Mouse (Mus musculus): ENCODE results near the gene Cse1l.

The Cse1l gene

DNA sequence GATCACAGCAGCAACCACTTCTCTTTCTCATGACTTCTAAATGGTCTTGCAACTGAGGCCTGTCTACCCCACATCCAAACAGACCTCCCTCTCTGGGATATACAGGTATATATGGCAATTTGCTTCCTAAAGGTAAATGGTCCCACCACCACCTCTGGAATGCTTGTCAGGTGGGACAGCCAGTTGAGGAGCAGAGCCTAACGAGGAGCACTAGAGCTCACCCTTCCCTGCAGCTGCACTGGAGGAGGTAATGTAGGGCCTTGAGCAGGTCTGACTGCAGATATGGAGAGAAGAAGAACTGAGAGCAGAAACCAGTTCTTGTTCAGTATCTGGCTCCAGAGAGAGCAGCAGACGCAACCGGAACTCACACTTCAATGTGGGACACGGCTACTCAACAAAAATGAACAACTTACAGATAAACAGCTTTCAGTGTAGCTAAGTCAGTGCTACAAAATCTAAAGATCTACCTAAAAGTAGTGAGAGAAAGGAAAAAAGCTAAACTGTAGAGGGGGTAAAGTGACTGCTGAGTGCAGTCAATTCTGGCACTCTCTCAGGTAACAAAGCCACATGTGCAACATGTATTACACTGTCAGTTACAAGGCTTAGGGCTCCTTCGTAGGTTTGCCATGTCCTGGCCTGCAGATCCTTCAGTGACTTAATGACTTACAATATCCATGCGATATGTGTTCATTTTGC lies 68.5 kb downstream of the Cse1l start:
- no peak for DNase-seq (ENCODE audit: low spot score)

DNA sequence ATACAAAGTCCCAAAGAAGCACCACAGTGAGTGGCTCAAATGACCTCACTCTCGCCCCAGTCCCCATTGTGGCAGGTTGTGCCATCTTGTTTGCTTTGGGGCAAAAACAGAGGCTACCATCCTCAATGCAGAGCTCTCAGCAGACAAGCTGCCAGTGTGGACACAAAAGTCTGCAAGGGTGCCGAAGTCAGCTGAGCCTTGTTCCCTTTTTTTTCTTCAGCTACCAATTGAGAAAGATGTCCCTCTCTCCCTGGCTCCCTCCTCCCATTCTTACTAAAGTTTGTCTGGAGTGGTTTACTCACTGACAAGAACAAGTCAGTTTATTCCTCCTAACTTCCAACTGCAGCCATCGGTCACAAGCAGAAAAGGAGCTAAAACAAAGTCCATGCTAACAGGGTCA lies 70.5 kb downstream of the Cse1l start:
- no peak for DNase-seq (ENCODE audit: low spot score)

GRCm38 (mm10) chr2:166977490-166977889 lies 71.7 kb downstream of the Cse1l start:
- DNase-seq (ENCODE audit: low spot score) = no peak

DNA sequence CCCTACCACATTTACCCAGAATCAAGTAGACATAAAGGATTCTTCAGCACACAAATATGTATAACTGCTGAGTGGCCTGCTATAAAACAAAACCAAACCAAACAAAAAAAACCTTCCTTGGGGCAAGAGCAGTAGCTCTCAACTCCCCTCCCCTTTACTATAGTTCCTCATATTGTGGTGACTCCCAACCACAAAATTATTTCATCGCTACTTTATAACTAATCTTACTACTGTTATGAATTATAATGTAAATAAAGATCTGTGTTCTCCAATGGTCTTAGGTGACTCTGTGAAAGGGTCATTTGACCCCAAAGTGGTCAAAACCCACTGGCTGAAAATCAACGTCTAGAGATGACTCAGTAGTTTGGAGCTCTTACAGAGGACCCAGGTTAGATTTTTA lies 74.3 kb downstream of the Cse1l start:
- DNase-seq (ENCODE audit: low spot score) = no peak

GRCm38 (mm10) chr2:166983351-166983894 lies 77.6 kb downstream of the Cse1l start:
- DNase-seq (ENCODE audit: low spot score) = no peak

DNA sequence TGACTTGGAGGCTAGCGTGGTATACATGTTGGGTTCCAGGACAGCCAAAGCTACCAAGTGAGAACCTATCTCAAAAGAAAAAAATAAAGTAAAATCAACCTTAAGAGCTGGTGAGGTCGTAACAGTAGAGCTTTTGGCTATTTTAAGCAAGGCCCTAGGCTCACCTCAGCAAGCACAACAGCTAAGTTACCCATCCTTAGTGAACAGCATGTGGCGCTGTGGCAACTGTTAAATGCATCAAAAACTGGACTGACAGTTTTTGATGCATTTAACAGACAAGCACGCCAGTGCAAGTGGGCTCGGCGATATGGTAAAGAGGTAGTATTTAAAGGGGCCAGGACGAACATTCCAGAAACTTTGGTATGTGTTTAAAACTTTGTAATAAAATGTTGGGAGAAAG lies 85.0 kb downstream of the Cse1l start:
- no peak for DNase-seq (ENCODE audit: low spot score)

- DNase-seq (ENCODE audit: low spot score) = no peak
These were observed 86.1 kb downstream of the Cse1l start for GRCm38 (mm10) chr2:166991945-166992344.

GRCm38 (mm10) chr2:166995021-166995795 lies 89.4 kb downstream of the Cse1l start:
- peak; percentile 7 for DNase-seq (ENCODE audit: low spot score)

Measured in ovary, postnatal 10 days (tissue).